Mouse (Mus musculus): Measurements from ENCODE around the gene Rgs8.

GRCm38 (mm10) chr1:153667781-153668180 is 15.0 kb downstream of the Rgs8 start:
- TF ChIP-seq POLR2A (IDR thresholded peaks at IDR 0.05; ENCODE audit: insufficient read depth, low read depth, low read length): no peak
- no peak for TF ChIP-seq EP300 (IDR thresholded peaks at IDR 0.05; ENCODE audit: insufficient read depth, low read depth, low read length)
- no peak for TF ChIP-seq CTCF (IDR thresholded peaks at IDR 0.05)
